In genomic region chr1:125910871-125911265, GRCm38 (mm10) we compare ENCODE assay signal across 10 mouse cellular contexts. TPM values are rescaled to one million over a fixed set of nuclear protein-coding genes. Genes with fewer than 3 reads are reported as not detected.
A peak's percentile ranks its signal among the peaks of the same experiment; 100 is the strongest.
DNase-seq lines count a peak whose midpoint lies in the region; ATAC-seq lines count a peak whose summit lies in the region.
"Had no signal": no experiment of that assay in that cellular context is flagged by ENCODE, and none has a peak within 500 bp of the region (broad histone marks: within the 10 kb centered on the region; RNA-seq: fewer than 3 reads in every experiment).

No protein-coding gene starts in this region.

- H3K4me2 ChIP-seq in liver, embryonic 13.5 days = peak overlapping the region; percentile 63
- H3K4me2 ChIP-seq in stomach, embryonic 16.5 days (ENCODE audit: low read depth, low read length) = peak overlapping the region; percentile 95

- DNase-seq in embryo, embryonic 10.5 days (ENCODE audit: low spot score) = peak; percentile 33
- no peak for DNase-seq in embryo, embryonic 9.5 days (ENCODE audit: extremely low spot score)
- no peak for DNase-seq in liver, embryonic 13.5 days
- no peak for DNase-seq in gastrocnemius, postnatal 25 days
- no peak for DNase-seq in spleen, postnatal 36 days (ENCODE audit: low spot score in 2 of 2)
- DNase-seq: thymus, adult 18-20 months had no signal

- H3K9ac ChIP-seq in liver, embryonic 13.5 days = no peak overlapping the region
- H3K9ac ChIP-seq in stomach, embryonic 16.5 days (ENCODE audit: low read length) = no peak overlapping the region
- H3K9ac ChIP-seq: liver, embryonic 14.5 days had no signal

- H3K27ac ChIP-seq in liver, embryonic 13.5 days = no peak overlapping the region
- no peak overlapping the region for H3K27ac ChIP-seq in stomach, embryonic 16.5 days (ENCODE audit: low read length)
- H3K27ac ChIP-seq: liver, embryonic 14.5 days had no signal

- 4% methylated on average over 9 of the region's 9 CpGs for WGBS in liver, embryonic 13.5 days (ENCODE audit: insufficient replicate concordance)
- WGBS in stomach, embryonic 16.5 days = 4% methylated on average over 9 of the region's 9 CpGs

- peak overlapping the region; percentile 75 for H3K4me3 ChIP-seq in megakaryocyte, embryonic 14.5 days (replicated peaks)
- H3K4me3 ChIP-seq in liver, embryonic 13.5 days (replicated peaks) = peak overlapping the region; percentile 45; the same call in 1 of the 2 replicates
- H3K4me3 ChIP-seq in stomach, embryonic 16.5 days (replicated peaks; ENCODE audit: low read length) = peak overlapping the region; percentile 52

- H3K36me3 ChIP-seq in megakaryocyte, embryonic 14.5 days (replicated peaks; ENCODE audit: low read length) = no peaks in the 10 kb centered on the region
- no peaks in the 10 kb centered on the region for H3K36me3 ChIP-seq in liver, embryonic 13.5 days
- H3K36me3 ChIP-seq in stomach, embryonic 16.5 days (ENCODE audit: control insufficient read depth, insufficient read depth, low read length) = no peaks in the 10 kb centered on the region

- ATAC-seq in megakaryocyte, adult 5-6 weeks (ENCODE audit: poor library complexity, severe bottlenecking) = no peak
- no peak for ATAC-seq in liver, embryonic 13.5 days (ENCODE audit: low read depth)
- ATAC-seq in stomach, embryonic 16.5 days (ENCODE audit: insufficient read depth, low FRiP score) = 0 out of 2 replicates have a peak, but pooled peaks have one; percentile 23

- H3K27me3 ChIP-seq in megakaryocyte, embryonic 14.5 days (replicated peaks) = peaks cover 46% of the 10 kb centered on the region
- H3K27me3 ChIP-seq in liver, embryonic 13.5 days = peaks cover 51% of the 10 kb centered on the region
- peaks cover 25% of the 10 kb centered on the region for H3K27me3 ChIP-seq in stomach, embryonic 16.5 days (ENCODE audit: control insufficient read depth, insufficient read depth, low read length)

- peaks cover 21% of the 10 kb centered on the region for H3K4me1 ChIP-seq in megakaryocyte, embryonic 14.5 days
- peaks cover 12% of the 10 kb centered on the region for H3K4me1 ChIP-seq in liver, embryonic 13.5 days (replicated peaks)
- H3K4me1 ChIP-seq in stomach, embryonic 16.5 days (ENCODE audit: control insufficient read depth, insufficient read depth, low read length) = peaks cover 19% of the 10 kb centered on the region

- H3K9me3 ChIP-seq in megakaryocyte, embryonic 14.5 days = no peaks in the 10 kb centered on the region
- no peaks in the 10 kb centered on the region for H3K9me3 ChIP-seq in liver, embryonic 13.5 days (replicated peaks)
- no peaks in the 10 kb centered on the region for H3K9me3 ChIP-seq in stomach, embryonic 16.5 days (replicated peaks; ENCODE audit: control insufficient read depth, low read length)

RNA-seq across cellular contexts. Expression of gene Lypd1, which starts 2.0 kb away (rescaled TPM):
- 0.91 and 6.4 TPM in 2 replicates for polyA plus RNA-seq in megakaryocyte, embryonic 14.5 days (2012; ENCODE audit: insufficient read depth, low replicate concordance)
- not detected in 2 replicates for total RNA-seq in megakaryocyte, adult 5-6 weeks (2015)
- not detected in 2 replicates for total RNA-seq in megakaryocyte, adult 5-6 weeks (2017)
- polyA plus RNA-seq in liver, embryonic 13.5 days (2015; fragmentation: Nextera tagmentation; extraction: Ambion mirVana) = 0.93 and 1.0 TPM in 2 replicates
- 1.3 and 1.7 TPM in 2 replicates for polyA plus RNA-seq in stomach, embryonic 16.5 days (2015; fragmentation: Nextera tagmentation; extraction: Ambion mirVana)
- total RNA-seq in gastrocnemius, postnatal 25 days (2021) = under 1 TPM in 1 of 2 experiments, not detected in 1; 0.29 TPM
